Mouse (Mus musculus): ENCODE results near the gene Klhl29.

DNA sequence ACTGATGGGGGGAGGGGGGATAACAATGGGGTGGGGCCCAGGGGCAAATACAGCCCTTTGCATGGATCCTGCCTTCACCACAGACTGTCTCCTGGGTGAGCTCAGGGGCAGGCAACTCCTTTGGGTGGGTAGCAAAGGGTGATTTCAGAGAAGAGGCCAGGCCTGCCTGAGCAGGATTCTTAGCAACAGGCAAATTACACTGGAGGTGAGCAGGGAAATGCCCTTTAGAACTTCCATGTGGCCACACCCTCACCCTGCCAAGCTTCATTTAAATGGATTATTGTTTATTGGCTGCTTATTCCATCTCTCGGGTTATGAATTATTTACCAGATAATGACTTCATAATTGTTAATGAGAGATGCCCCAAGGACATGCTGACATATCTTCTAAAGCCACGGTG lies 91.8 kb downstream of the Klhl29 start:
- TF ChIP-seq POLR2A (IDR thresholded peaks at IDR 0.05; ENCODE audit: insufficient read length, low read depth) (no peak), TCF3 (IDR thresholded peaks at IDR 0.05; ENCODE audit: insufficient read length, low read depth) (no peak), USF1 (IDR thresholded peaks at IDR 0.05; ENCODE audit: low read depth) (no peak), POLR2AphosphoS2 (IDR thresholded peaks at IDR 0.05; ENCODE audit: insufficient read length, low read depth) (no peak)

All from myocyte (in vitro differentiated cells).